Mouse (Mus musculus): ENCODE results near the gene Foxd2. TPM values are rescaled to one million over a fixed set of nuclear protein-coding genes. Genes with fewer than 3 reads are reported as not detected.

Foxd2 gene
- polyA plus RNA-seq, 1 experiment from 2014 or later, result 5.0 TPM

- Histone ChIP-seq H3K27ac (ENCODE audit: low read depth, low read length) (peak overlapping the region; percentile 8; the same call in 1 of the 2 replicates), H3K9me3 (ENCODE audit: control insufficient read depth, low read length) (no peaks in the 10 kb centered on the region), H3K36me3 (ENCODE audit: control insufficient read depth, insufficient read depth, low read length) (no peaks in the 10 kb centered on the region), H3K4me1 (ENCODE audit: control insufficient read depth, insufficient read depth, low read length) (0 out of 2 replicates have a peak, but pooled peaks cover 5% of the 10 kb centered on the region), H3K4me2 (replicated peaks; ENCODE audit: low read depth, low read length) (peak overlapping the region; percentile 78), H3K4me3 (ENCODE audit: low read length) (peak overlapping the region; percentile 64), H3K27me3 (ENCODE audit: control insufficient read depth, insufficient read depth, low read length) (peaks cover 63% of the 10 kb centered on the region), H3K9ac (ENCODE audit: low read depth, low read length) (peak overlapping the region; percentile 88)
- no peak for ATAC-seq (ENCODE audit: low FRiP score, low TSS enrichment)
- WGBS, result 15% methylated on average over 10 of the region's 10 CpGs
These were observed 2.5 kb downstream of the Foxd2 start for GRCm38 (mm10) chr4:114905969-114906680.

GRCm38 (mm10) chr4:114905501-114905900, 3.2 kb downstream of the Foxd2 start:
- Histone ChIP-seq H3K9ac (ENCODE audit: low read depth, low read length) (peak overlapping the region; percentile 88; the same call in 1 of the 2 replicates), H3K27ac (ENCODE audit: low read depth, low read length) (no peak overlapping the region), H3K4me3 (ENCODE audit: low read length) (peak overlapping the region; percentile 64), H3K4me2 (replicated peaks; ENCODE audit: low read depth, low read length) (peak overlapping the region; percentile 78), H3K9me3 (ENCODE audit: control insufficient read depth, low read length) (no peaks in the 10 kb centered on the region), H3K27me3 (ENCODE audit: control insufficient read depth, insufficient read depth, low read length) (peaks cover 63% of the 10 kb centered on the region), H3K4me1 (ENCODE audit: control insufficient read depth, insufficient read depth, low read length) (0 out of 2 replicates have a peak, but pooled peaks cover 5% of the 10 kb centered on the region), H3K36me3 (ENCODE audit: control insufficient read depth, insufficient read depth, low read length) (no peaks in the 10 kb centered on the region)
- WGBS, result 56% methylated on average over 3 of the region's 3 CpGs
- ATAC-seq (ENCODE audit: low FRiP score, low TSS enrichment), result no peak

GRCm38 (mm10) chr4:114903422-114903782, 5.3 kb downstream of the Foxd2 start:
- ATAC-seq (ENCODE audit: low FRiP score, low TSS enrichment), result no peak
- H3K4me3 ChIP-seq (ENCODE audit: low read length), result peak overlapping the region; percentile 47; the same call in 1 of the 2 replicates
- WGBS, result 16% methylated on average over 11 of the region's 11 CpGs
- no peaks in the 10 kb centered on the region; the same call in 1 of the 2 replicates for H3K36me3 ChIP-seq (ENCODE audit: control insufficient read depth, insufficient read depth, low read length)
- H3K9me3 ChIP-seq (ENCODE audit: control insufficient read depth, low read length), result no peaks in the 10 kb centered on the region
- peak overlapping the region; percentile 7; the same call in 1 of the 2 replicates for H3K9ac ChIP-seq (ENCODE audit: low read depth, low read length)
- 0 out of 2 replicates have a peak, but pooled peaks cover 5% of the 10 kb centered on the region for H3K4me1 ChIP-seq (ENCODE audit: control insufficient read depth, insufficient read depth, low read length)
- H3K27me3 ChIP-seq (ENCODE audit: control insufficient read depth, insufficient read depth, low read length), result peaks cover 73% of the 10 kb centered on the region
- H3K4me2 ChIP-seq (replicated peaks; ENCODE audit: low read depth, low read length), result peak overlapping the region; percentile 48
- no peak overlapping the region; the same call in 1 of the 2 replicates for H3K27ac ChIP-seq (ENCODE audit: low read depth, low read length)

GRCm38 (mm10) chr4:114902641-114903421, 5.8 kb downstream of the Foxd2 start:
- no peak for ATAC-seq (ENCODE audit: low FRiP score, low TSS enrichment)
- WGBS, result 2% methylated on average over 39 of the region's 39 CpGs

GRCm38 (mm10) chr4:114901643-114902351, 6.9 kb downstream of the Foxd2 start:
- under 1% methylated on average over 42 of the region's 42 CpGs for WGBS
- Histone ChIP-seq H3K9ac (ENCODE audit: low read depth, low read length) (peak overlapping the region; percentile 50), H3K9me3 (ENCODE audit: control insufficient read depth, low read length) (no peaks in the 10 kb centered on the region), H3K36me3 (ENCODE audit: control insufficient read depth, insufficient read depth, low read length) (no peaks in the 10 kb centered on the region; the same call in 1 of the 2 replicates), H3K4me2 (replicated peaks; ENCODE audit: low read depth, low read length) (peak overlapping the region; percentile 48), H3K27ac (ENCODE audit: low read depth, low read length) (peak overlapping the region; percentile 62; the same call in 1 of the 2 replicates), H3K4me1 (ENCODE audit: control insufficient read depth, insufficient read depth, low read length) (0 out of 2 replicates have a peak, but pooled peaks cover 5% of the 10 kb centered on the region), H3K4me3 (ENCODE audit: low read length) (peak overlapping the region; percentile 47), H3K27me3 (ENCODE audit: control insufficient read depth, insufficient read depth, low read length) (peaks cover 62% of the 10 kb centered on the region)
- ATAC-seq (ENCODE audit: low FRiP score, low TSS enrichment), result peak; percentile 48; the same call in 1 of the 2 replicates

More at GRCm38 (mm10) chr4:114902641-114903421, 5.8 kb downstream of the Foxd2 start:
- peak overlapping the region; percentile 48 for H3K4me2 ChIP-seq (replicated peaks; ENCODE audit: low read depth, low read length)
- 0 out of 2 replicates have a peak, but pooled peaks cover 5% of the 10 kb centered on the region for H3K4me1 ChIP-seq (ENCODE audit: control insufficient read depth, insufficient read depth, low read length)
- peak overlapping the region; percentile 50 for H3K9ac ChIP-seq (ENCODE audit: low read depth, low read length)
- H3K36me3 ChIP-seq (ENCODE audit: control insufficient read depth, insufficient read depth, low read length), result no peaks in the 10 kb centered on the region; the same call in 1 of the 2 replicates
- H3K27ac ChIP-seq (ENCODE audit: low read depth, low read length), result peak overlapping the region; percentile 62; the same call in 1 of the 2 replicates
- H3K4me3 ChIP-seq (ENCODE audit: low read length), result peak overlapping the region; percentile 47
- no peaks in the 10 kb centered on the region for H3K9me3 ChIP-seq (ENCODE audit: control insufficient read depth, low read length)
- peaks cover 71% of the 10 kb centered on the region for H3K27me3 ChIP-seq (ENCODE audit: control insufficient read depth, insufficient read depth, low read length)

GRCm38 (mm10) chr4:114900866-114901642, 7.6 kb downstream of the Foxd2 start:
- Histone ChIP-seq H3K4me3 (ENCODE audit: low read length) (peak overlapping the region; percentile 47), H3K36me3 (ENCODE audit: control insufficient read depth, insufficient read depth, low read length) (no peaks in the 10 kb centered on the region; the same call in 1 of the 2 replicates), H3K9me3 (ENCODE audit: control insufficient read depth, low read length) (no peaks in the 10 kb centered on the region), H3K27ac (ENCODE audit: low read depth, low read length) (no peak overlapping the region), H3K27me3 (ENCODE audit: control insufficient read depth, insufficient read depth, low read length) (peaks cover 56% of the 10 kb centered on the region), H3K4me2 (replicated peaks; ENCODE audit: low read depth, low read length) (peak overlapping the region; percentile 48), H3K4me1 (ENCODE audit: control insufficient read depth, insufficient read depth, low read length) (0 out of 2 replicates have a peak, but pooled peaks cover 5% of the 10 kb centered on the region), H3K9ac (ENCODE audit: low read depth, low read length) (peak overlapping the region; percentile 50; the same call in 1 of the 2 replicates)
- 0 out of 2 replicates have a peak, but pooled peaks have one; percentile 14 for ATAC-seq (ENCODE audit: low FRiP score, low TSS enrichment)
- 6% methylated on average over 33 of the region's 33 CpGs for WGBS

GRCm38 (mm10) chr4:114899885-114900284, 8.8 kb downstream of the Foxd2 start:
- WGBS, result 29% methylated on average over 3 of the region's 3 CpGs
- Histone ChIP-seq H3K36me3 (ENCODE audit: control insufficient read depth, insufficient read depth, low read length) (no peaks in the 10 kb centered on the region; the same call in 1 of the 2 replicates), H3K27me3 (ENCODE audit: control insufficient read depth, insufficient read depth, low read length) (peaks cover 50% of the 10 kb centered on the region), H3K4me2 (replicated peaks; ENCODE audit: low read depth, low read length) (no peak overlapping the region), H3K4me3 (ENCODE audit: low read length) (no peak overlapping the region), H3K9ac (ENCODE audit: low read depth, low read length) (no peak overlapping the region), H3K9me3 (ENCODE audit: control insufficient read depth, low read length) (no peaks in the 10 kb centered on the region), H3K27ac (ENCODE audit: low read depth, low read length) (no peak overlapping the region), H3K4me1 (ENCODE audit: control insufficient read depth, insufficient read depth, low read length) (0 out of 2 replicates have a peak, but pooled peaks cover 5% of the 10 kb centered on the region)
- no peak for ATAC-seq (ENCODE audit: low FRiP score, low TSS enrichment)

- Histone ChIP-seq H3K4me2 (replicated peaks; ENCODE audit: low read depth, low read length) (no peak overlapping the region), H3K27me3 (ENCODE audit: control insufficient read depth, insufficient read depth, low read length) (peaks cover 42% of the 10 kb centered on the region), H3K9me3 (ENCODE audit: control insufficient read depth, low read length) (no peaks in the 10 kb centered on the region), H3K4me3 (ENCODE audit: low read length) (no peak overlapping the region), H3K4me1 (ENCODE audit: control insufficient read depth, insufficient read depth, low read length) (0 out of 2 replicates have a peak, but pooled peaks cover 5% of the 10 kb centered on the region), H3K9ac (ENCODE audit: low read depth, low read length) (no peak overlapping the region), H3K36me3 (ENCODE audit: control insufficient read depth, insufficient read depth, low read length) (no peaks in the 10 kb centered on the region; the same call in 1 of the 2 replicates), H3K27ac (ENCODE audit: low read depth, low read length) (no peak overlapping the region)
- ATAC-seq (ENCODE audit: low FRiP score, low TSS enrichment), result no peak
- WGBS, result 12% methylated on average over 4 of the region's 4 CpGs
These were observed 10.8 kb downstream of the Foxd2 start for GRCm38 (mm10) chr4:114897853-114898252.
